Mouse (Mus musculus) C2C12 (cell line): Measurements from ENCODE around the gene Lypd6b.

Experiments
- CTCF ChIP-seq: IDR thresholded peaks from one replicate; pipeline ENCODE4 v1.5.1; 2011; ENCODE audit not compliant: control insufficient read depth, insufficient read depth, insufficient read length
- USF1 ChIP-seq: IDR thresholded peaks from one replicate; pipeline ENCODE4 v1.6.1; 2011; ENCODE audit warnings: low read depth, mild to moderate bottlenecking, control low read depth, moderate library complexity

- TF ChIP-seq CTCF (no peak), USF1 (no peak)
Observed at GRCm38 (mm10) chr2:49984780-49985179, 197.3 kb downstream of the Lypd6b start.
